Mouse (Mus musculus): ENCODE data around the gene Rad51d.

- TF ChIP-seq EP300 (IDR thresholded peaks at IDR 0.05; ENCODE audit: low read depth) = no peak
- TF ChIP-seq CTCF (IDR thresholded peaks at IDR 0.05; ENCODE audit: low read depth) = no peak
These were observed 40.2 kb downstream of the Rad51d start for GRCm38 (mm10) chr11:82850259-82850658.

All from liver, embryonic 14.5 days (tissue).